Mouse (Mus musculus): ENCODE data around the gene Srrm2.
A peak's percentile ranks its signal among the peaks of the same experiment; 100 is the strongest.

DNA sequence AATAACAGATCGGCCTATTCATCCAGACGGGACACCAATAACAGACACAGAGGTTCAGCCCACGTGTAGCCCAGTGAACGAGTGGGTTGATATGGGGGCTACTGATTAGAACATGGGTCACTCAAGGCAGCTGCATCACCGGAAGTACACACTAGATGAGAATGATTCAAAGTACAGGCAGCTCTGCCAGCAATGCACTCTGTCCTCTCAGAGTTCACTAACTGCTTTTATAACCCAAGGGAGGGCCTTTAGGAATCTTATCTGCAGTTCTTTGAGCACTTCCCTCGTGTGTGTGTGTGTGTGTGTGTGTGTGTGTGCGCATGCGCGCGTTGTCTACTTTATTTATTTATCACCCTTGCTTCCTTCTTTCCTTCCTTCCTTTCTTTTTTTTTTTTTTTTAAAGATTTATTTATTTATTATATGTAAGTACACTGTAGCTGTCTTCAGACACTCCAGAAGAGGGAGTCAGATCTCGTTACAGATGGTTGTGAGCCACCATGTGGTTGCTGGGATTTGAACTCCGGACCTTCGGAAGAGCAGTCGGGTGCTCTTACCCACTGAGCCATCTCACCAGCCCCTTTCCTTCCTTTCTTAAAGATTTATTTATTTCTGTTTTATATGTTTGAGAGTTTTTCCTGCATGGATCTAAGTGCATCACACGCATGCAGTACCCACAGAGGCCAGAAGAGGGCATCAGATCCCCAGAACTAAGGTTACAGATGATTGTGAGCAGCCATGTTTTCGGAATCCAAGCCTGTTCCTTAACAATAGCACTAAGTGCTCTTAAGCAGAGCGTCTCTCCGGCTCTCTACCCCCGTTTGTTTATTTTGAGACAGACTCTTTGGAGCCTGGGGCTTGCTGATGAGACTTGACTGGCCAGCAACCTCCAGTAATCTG, 60.8 kb downstream of the Srrm2 start:
- TF ChIP-seq CTCF (IDR thresholded peaks at IDR 0.05; ENCODE audit: control insufficient read depth, insufficient read depth, insufficient read length) (peak; percentile 32), USF1 (IDR thresholded peaks at IDR 0.05; ENCODE audit: low read depth) (no peak), MYOD1 (IDR thresholded peaks at IDR 0.05; ENCODE audit: control insufficient read depth, insufficient read length, low read depth) (no peak)
